Mouse (Mus musculus) brain, embryonic 14.5 days (tissue): ENCODE measurements around the gene Tnrc18. TPM values are rescaled to one million over a fixed set of nuclear protein-coding genes. Genes with fewer than 3 reads are reported as not detected.

Experiments used
- DNase-seq: peaks from one replicate; pipeline ENCODE4 v3.0.0-alpha.2; 2011; ENCODE audit warnings: low read depth
- CTCF ChIP-seq: fragments of 200-500 bp; IDR thresholded peaks from 2 replicates; pipeline ENCODE4 v1.5.1; 2012; ENCODE audit warnings: inconsistent platforms, mild to moderate bottlenecking, moderate library complexity, borderline replicate concordance; ENCODE audit not compliant: insufficient read depth, insufficient read length; ENCODE audit errors: extremely low read depth
- POLR2A ChIP-seq: fragments of 200-500 bp; IDR thresholded peaks from 2 replicates; pipeline ENCODE4 v1.6.1; 2012; ENCODE audit warnings: mild to moderate bottlenecking, inconsistent platforms, borderline replicate concordance; ENCODE audit not compliant: poor library complexity, insufficient read depth, insufficient read length, severe bottlenecking; ENCODE audit errors: extremely low read depth
- polyA plus RNA-seq: library from polyadenylated mRNA; depleted of rRNA; stranded (reverse); fragments of >200 nt; gene quantifications from 2 replicates; pipeline ENCODE4 v1.2.3, GENCODE M21; 2012

Tnrc18 gene
- polyA plus RNA-seq, 1 experiment, result 101 TPM

- TF ChIP-seq CTCF (no peak), POLR2A (no peak)
- peak; percentile 47 for DNase-seq
Measured at GRCm38 (mm10) chr5:142780579-142780978, 36.9 kb downstream of the Tnrc18 start.

- DNase-seq, result no peak
- TF ChIP-seq POLR2A (no peak), CTCF (no peak)
Measured at GRCm38 (mm10) chr5:142778871-142779270, 38.6 kb downstream of the Tnrc18 start.

GRCm38 (mm10) chr5:142778135-142778534 lies 39.3 kb downstream of the Tnrc18 start:
- DNase-seq, result peak; percentile 45
- TF ChIP-seq CTCF (no peak), POLR2A (no peak)

GRCm38 (mm10) chr5:142776080-142776479 lies 41.4 kb downstream of the Tnrc18 start:
- TF ChIP-seq CTCF (no peak), POLR2A (no peak)
- no peak for DNase-seq

- no peak for DNase-seq
Measured at GRCm38 (mm10) chr5:142774771-142775170, 42.7 kb downstream of the Tnrc18 start.

GRCm38 (mm10) chr5:142771964-142772363 lies 45.5 kb downstream of the Tnrc18 start:
- TF ChIP-seq POLR2A, result no peak
- no peak for TF ChIP-seq CTCF
- no peak for DNase-seq

More at GRCm38 (mm10) chr5:142774771-142775170, 42.7 kb downstream of the Tnrc18 start:
- no peak for TF ChIP-seq POLR2A
- TF ChIP-seq CTCF, result no peak

- no peak for DNase-seq
- TF ChIP-seq CTCF, result no peak
- no peak for TF ChIP-seq POLR2A
Measured at GRCm38 (mm10) chr5:142771034-142771433, 46.4 kb downstream of the Tnrc18 start.

GRCm38 (mm10) chr5:142769641-142770040 lies 47.8 kb downstream of the Tnrc18 start:
- TF ChIP-seq CTCF (no peak), POLR2A (no peak)
- DNase-seq, result no peak

GRCm38 (mm10) chr5:142768352-142769267 lies 48.9 kb downstream of the Tnrc18 start:
- no peak for TF ChIP-seq POLR2A
- TF ChIP-seq CTCF, result no peak
- DNase-seq, result peak; percentile 60

- peak; percentile 94 for DNase-seq
- TF ChIP-seq POLR2A (no peak), CTCF (peak; percentile 73; the same call in 1 of the 2 replicates)
Measured at GRCm38 (mm10) chr5:142767937-142768336, 49.5 kb downstream of the Tnrc18 start.

- DNase-seq, result no peak
- no peak for TF ChIP-seq POLR2A
- no peak for TF ChIP-seq CTCF
Measured at GRCm38 (mm10) chr5:142766708-142767107, 50.8 kb downstream of the Tnrc18 start.

- no peak for TF ChIP-seq CTCF
- TF ChIP-seq POLR2A, result no peak
- DNase-seq, result no peak
Measured at GRCm38 (mm10) chr5:142764889-142765288, 52.6 kb downstream of the Tnrc18 start.
